Mouse (Mus musculus) induced T-regulatory cell, adult 2 months (primary cell): Measurements from ENCODE around the gene Tecpr1.

Source experiments
- DNase-seq: peaks from one replicate; pipeline ENCODE4 v3.0.0-alpha.2; 2012; ENCODE audit warnings: low read depth

The Tecpr1 gene

DNA sequence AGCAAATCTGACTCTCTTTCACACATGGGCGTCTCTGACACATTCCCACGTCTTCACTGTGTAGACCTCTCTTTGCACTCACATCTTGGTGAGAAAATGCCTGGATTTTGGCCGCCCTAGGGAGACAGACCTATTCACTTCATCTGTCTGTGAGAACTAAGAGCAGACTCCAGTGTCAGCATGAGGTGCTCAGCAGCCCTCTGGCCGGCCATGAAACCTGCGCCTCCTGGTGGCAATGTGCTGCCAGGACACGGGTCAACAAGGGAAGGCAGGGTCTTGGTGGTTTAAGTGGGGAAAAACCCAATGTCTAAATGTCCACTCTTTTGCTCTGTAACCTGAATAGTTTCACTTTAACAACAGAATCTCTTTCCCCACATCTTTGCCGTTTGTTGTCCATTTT lies 9.0 kb downstream of the Tecpr1 start:
- DNase-seq: peak; percentile 70

DNA sequence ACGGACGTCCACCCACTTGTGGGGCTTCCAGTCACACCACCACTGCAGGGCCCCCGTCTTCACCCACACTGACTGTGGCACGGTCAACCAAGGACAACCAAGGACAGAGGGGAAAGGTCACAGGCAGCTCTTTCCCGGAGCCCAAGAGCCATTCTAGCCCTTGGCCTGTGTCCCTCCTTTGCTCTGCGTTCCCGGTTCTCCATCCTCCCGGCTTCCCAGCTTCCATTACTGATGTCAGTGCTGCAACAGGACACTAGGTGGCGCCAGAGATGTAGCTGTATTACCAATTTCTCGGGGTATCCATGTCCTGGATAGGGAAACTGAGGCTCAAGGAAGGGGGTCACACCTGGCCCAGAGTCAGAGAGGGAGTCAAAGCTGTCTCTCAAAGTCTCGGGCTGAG lies 15.9 kb downstream of the Tecpr1 start:
- DNase-seq: peak; percentile 64

DNA sequence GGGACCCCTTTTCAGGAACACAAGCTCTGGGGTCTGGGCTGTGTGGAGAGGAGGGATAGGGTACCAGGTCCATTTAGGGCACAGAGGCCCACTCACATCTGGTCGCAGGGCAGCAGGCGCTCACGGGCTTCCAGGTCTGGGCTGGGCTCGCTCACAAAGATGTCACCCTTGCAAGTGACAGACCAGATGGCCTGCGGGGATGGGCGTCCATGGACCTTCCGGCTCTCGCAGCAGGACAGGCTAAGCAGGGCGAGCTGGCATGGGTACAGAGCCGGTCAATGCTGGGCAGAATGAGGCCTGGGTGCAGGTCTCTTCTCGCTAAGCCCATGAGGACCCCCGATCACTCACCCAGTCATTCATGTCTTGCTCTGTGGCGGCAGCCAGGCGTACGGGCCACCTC lies 17.3 kb downstream of the Tecpr1 start:
- DNase-seq: no peak

DNA sequence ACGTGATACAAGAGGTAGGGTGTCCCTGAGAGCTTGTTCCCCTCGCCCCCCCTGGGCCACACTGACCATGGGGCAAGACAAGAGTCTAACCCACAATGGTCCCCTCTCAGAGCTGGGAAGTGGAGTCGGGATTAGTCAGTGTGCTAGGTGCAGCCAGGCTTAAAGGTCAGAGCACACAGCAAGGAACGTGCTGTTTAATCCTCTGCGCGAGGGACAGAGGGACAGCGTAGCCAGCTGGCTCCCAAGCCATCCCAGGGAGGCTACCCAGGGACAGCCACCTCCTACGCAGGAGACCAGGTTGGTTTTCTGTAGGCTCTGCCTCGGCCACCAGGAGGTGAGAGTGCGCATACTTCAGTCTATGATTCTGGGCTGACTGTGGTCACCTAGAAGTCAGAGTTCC lies 18.5 kb downstream of the Tecpr1 start:
- DNase-seq: no peak

DNA sequence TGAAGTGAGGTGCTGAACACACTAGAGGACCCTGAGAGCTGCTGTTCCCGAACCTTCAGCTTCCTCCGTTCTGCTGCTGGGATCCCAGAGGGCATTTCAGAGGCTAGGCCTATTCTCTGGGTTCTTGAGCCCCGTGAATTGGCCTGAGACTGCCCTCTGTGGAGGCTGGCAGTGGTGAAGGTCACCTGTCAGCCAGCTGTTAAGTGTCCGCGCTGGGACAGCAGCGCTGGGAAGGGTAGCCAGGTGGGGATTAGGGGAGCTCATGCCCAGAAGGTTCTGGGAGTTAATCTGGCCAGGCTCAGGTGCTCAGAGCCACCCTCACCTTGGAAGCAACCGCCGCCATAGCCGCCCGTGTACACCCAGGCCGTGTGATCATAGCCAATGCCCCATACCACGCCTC lies 19.1 kb downstream of the Tecpr1 start:
- DNase-seq: no peak

DNA sequence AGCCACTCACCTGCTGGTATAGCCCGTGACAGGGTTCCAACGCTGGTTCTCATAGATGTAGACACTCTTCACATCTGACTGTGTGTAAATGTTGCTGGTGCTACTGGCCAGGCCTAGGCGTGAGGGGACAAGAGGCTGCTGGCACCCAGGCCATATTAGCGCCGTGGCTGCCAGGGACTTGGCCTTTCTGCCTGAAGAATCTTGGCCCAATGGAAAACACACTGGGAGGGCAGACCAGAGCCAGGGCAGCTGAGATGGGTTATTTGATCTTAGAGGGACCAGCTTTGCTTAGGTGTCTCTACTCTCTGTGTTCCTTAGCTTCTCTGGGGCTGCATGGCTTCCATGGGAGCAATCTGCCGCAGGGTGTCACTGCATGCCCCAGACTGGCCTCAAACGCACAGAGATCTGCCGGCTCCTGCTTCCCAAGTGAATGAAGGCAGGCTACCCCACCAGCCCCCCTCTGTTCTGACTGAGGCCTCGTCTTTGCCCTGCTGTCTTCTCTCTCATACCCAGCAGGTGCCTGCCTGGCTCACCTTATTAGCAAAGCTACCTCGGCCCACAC lies 19.9 kb downstream of the Tecpr1 start:
- DNase-seq: no peak

DNA sequence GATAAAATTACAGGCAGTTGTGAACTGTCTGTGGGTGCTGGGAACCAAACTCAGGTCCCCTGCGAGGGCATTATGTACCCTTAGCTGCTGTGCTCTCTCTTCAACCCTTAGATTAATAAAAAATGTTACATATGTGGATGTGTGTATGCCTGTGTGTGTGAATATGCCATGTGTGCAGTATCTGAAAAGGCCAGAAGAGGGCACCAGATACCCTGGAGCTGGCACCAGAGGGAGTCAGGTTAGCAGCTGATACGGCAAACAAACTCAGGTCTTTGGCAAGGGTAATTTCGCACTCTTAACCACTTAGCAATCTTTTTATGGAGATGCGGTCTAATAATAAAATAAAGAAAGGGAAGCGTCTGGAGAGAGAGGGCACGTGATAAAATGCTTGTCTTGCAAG lies 21.0 kb downstream of the Tecpr1 start:
- DNase-seq: peak; percentile 49

GRCm38 (mm10) chr5:144200616-144201015 lies 22.8 kb downstream of the Tecpr1 start:
- DNase-seq: no peak

DNA sequence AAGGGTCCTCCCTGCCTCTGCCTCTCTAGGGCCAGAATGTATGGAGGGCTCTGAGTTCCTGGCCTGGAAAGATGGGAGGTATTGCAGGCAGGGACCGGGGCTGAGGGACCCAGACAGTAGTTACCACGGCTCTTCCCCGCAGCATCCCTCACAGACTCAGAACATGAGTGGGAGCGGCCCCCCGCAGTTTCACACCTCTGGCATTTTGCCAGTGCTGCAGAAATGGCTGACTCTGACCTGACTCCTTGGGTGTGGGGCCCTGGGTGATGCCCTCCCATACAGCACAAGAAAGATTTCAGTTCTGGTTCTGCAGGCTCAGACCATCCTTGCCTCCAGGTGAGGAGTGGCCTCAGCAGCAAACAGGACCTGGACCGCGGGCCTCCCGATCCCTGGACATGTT lies 27.8 kb downstream of the Tecpr1 start:
- DNase-seq: no peak

GRCm38 (mm10) chr5:144194416-144194815 lies 29.0 kb downstream of the Tecpr1 start:
- no peak for DNase-seq

DNA sequence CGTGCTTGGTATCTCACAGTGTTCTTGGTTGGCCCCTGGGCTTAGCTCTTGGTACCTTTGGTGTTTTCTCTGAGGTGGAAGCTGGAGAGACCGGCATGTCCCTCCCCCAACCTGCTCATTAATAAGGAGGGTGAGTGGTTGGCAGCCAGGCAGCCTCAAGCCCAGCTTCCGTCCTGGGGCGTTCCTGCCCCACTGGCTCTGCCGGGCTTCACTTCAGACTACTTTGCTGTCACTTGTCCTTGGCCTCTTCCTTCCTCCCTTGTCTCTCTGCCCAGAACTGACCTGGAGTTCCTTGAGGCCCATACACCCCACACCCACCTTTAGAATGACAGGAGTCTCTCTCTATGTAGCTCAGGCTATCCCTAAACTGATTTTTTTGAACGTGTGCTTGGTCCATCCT lies 30.7 kb downstream of the Tecpr1 start:
- DNase-seq: no peak

DNA sequence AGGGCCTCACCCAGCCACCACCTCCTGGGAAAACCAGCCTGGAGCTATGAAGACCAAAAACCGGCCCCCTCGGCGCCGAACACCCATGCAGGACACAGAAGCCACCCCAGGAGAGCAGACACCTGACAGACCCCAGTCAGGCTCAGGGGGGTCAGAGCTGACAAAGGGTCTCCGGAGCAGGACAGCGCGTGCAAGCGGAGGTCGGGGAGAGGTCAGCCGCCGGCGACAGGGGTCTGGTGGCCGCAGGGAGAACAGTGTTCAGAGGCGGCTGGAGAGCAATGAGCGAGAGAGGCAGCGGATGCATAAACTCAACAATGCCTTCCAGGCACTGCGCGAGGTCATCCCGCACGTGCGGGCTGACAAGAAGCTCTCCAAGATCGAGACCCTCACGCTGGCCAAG lies 32.4 kb downstream of the Tecpr1 start:
- no peak for DNase-seq

GRCm38 (mm10) chr5:144189950-144190583 lies 33.3 kb downstream of the Tecpr1 start, which contains the start of gene Bhlha15:
TSS of gene Bhlha15 (plus strand) at chr5:144190286.
- peak; percentile 70 for DNase-seq

DNA sequence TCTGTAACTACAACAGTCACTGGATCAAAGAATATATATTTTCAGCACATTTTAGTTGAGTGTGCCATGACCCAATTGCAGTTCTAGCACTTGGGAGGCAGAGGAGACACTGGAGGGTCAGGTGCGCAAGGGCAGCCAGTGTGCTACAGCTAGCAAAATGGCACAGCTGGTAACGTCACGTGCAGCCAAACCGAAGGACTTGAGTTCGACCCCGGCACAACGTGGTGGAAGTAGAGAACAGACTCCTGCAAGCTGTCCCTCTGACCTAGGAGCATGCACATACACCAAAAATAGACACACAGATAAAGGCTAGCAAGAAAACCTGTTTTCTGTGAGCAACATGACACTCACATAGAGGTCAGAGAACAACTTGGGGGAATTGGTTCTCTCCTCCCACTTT lies 34.1 kb downstream of the Tecpr1 start:
- DNase-seq: no peak

- no peak for DNase-seq
Measured at GRCm38 (mm10) chr5:144188422-144188821, 35.0 kb downstream of the Tecpr1 start.

GRCm38 (mm10) chr5:144184350-144185045 lies 38.9 kb downstream of the Tecpr1 start:
- DNase-seq: no peak

GRCm38 (mm10) chr5:144183647-144184335 lies 39.6 kb downstream of the Tecpr1 start:
- no peak for DNase-seq

GRCm38 (mm10) chr5:144183248-144183559 lies 40.2 kb downstream of the Tecpr1 start:
- DNase-seq: no peak

- DNase-seq: no peak
Measured at GRCm38 (mm10) chr5:144182542-144183247, 40.7 kb downstream of the Tecpr1 start.

DNA sequence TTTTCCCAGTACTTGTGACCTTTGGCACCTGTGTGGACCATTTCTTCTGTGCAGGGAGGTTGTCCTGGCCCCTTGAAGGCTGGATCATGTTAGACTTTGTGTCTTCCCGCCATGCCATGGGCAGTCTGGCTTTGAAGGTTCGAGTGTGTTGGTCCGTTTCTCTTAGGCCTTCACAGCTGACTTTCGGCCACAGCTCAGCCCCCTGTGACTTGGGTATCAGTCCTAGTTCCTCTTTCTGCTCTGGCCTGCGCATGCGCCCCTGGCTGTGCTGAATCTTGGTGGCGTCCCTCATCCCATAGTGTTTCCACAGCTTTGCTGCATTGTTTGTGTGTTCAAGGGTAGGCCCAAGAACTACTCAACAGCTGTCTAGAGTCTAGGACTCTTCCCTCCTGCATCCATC lies 42.2 kb downstream of the Tecpr1 start:
- no peak for DNase-seq

DNA sequence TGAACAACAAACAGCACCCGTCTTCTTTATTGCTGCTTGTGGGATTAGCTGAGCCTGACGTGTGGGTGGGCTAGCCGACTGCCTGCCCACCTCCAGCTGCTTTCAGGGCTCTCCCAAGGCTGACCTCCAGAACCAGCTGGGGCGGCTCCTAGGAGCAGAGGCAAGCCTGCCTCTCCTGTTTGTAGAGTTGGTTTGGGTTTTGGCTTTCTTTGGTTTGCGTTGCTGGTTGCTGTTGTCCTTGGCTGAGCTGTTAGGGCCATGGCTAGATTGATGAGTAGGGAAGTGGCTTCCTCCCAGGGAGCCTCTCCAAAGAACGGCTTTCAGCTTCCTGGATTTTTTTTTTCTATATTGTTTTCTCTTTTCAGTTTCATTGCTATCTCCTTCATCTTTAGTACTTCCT lies 45.2 kb downstream of the Tecpr1 start:
- no peak for DNase-seq

- DNase-seq: no peak
Measured at GRCm38 (mm10) chr5:144173648-144174047, 49.8 kb downstream of the Tecpr1 start.
